Mouse (Mus musculus) thymus, postnatal 0 days (tissue): ENCODE measurements around the gene Dleu7. TPM values are rescaled to one million over a fixed set of nuclear protein-coding genes. Genes with fewer than 3 reads are reported as not detected.
A peak's percentile ranks its signal among the peaks of the same experiment; 100 is the strongest.

ENCODE experiments used
- DNase-seq: peaks from one replicate; pipeline ENCODE4 v3.0.0-alpha.2; 2015; ENCODE audit warnings: low spot score
- polyA plus RNA-seq: library from polyadenylated mRNA; unstranded; fragments of >200 nt; fragmentation: Nextera tagmentation; extraction: Ambion mirVana; gene quantifications from 2 replicates; pipeline ENCODE4 v1.2.1, GENCODE M21; 2015

The Dleu7 gene
- polyA plus RNA-seq, 1 experiment from 2014 or later = 6.4 TPM

- no peak for DNase-seq
Measured at GRCm38 (mm10) chr14:62288731-62289130, 4.1 kb downstream of the Dleu7 start.

GRCm38 (mm10) chr14:62282974-62283373 lies 9.9 kb downstream of the Dleu7 start:
- no peak for DNase-seq

- DNase-seq = no peak
Measured at GRCm38 (mm10) chr14:62273604-62274003, 19.2 kb downstream of the Dleu7 start.

- no peak for DNase-seq
Measured at GRCm38 (mm10) chr14:62270698-62271396, 22.0 kb downstream of the Dleu7 start.

- DNase-seq = no peak
Measured at GRCm38 (mm10) chr14:62258978-62259536, 33.8 kb downstream of the Dleu7 start.

GRCm38 (mm10) chr14:62258125-62258524 lies 34.7 kb downstream of the Dleu7 start:
- DNase-seq = no peak

- no peak for DNase-seq
Measured at GRCm38 (mm10) chr14:62256066-62256465, 36.8 kb downstream of the Dleu7 start.

GRCm38 (mm10) chr14:62254371-62254770 lies 38.5 kb downstream of the Dleu7 start:
- DNase-seq = no peak

- peak; percentile 77 for DNase-seq
Measured at GRCm38 (mm10) chr14:62251999-62252398, 40.8 kb downstream of the Dleu7 start.

- no peak for DNase-seq
Measured at GRCm38 (mm10) chr14:62250046-62250445, 42.8 kb downstream of the Dleu7 start.

GRCm38 (mm10) chr14:62249251-62249650 lies 43.6 kb downstream of the Dleu7 start:
- DNase-seq = no peak

- DNase-seq = no peak
Measured at GRCm38 (mm10) chr14:62248796-62249195, 44.1 kb downstream of the Dleu7 start.

- DNase-seq = no peak
Measured at GRCm38 (mm10) chr14:62248345-62248744, 44.5 kb downstream of the Dleu7 start.

- DNase-seq = no peak
Measured at GRCm38 (mm10) chr14:62245557-62245956, 47.3 kb downstream of the Dleu7 start.

- DNase-seq = no peak
Measured at GRCm38 (mm10) chr14:62243530-62243929, 49.3 kb downstream of the Dleu7 start.

GRCm38 (mm10) chr14:62235969-62236368 lies 56.9 kb downstream of the Dleu7 start:
- DNase-seq = no peak

- no peak for DNase-seq
Measured at GRCm38 (mm10) chr14:62235214-62235613, 57.6 kb downstream of the Dleu7 start.

GRCm38 (mm10) chr14:62230968-62231367 lies 61.9 kb downstream of the Dleu7 start:
- no peak for DNase-seq

GRCm38 (mm10) chr14:62227101-62227500 lies 65.7 kb downstream of the Dleu7 start:
- no peak for DNase-seq

GRCm38 (mm10) chr14:62226576-62227047 lies 66.2 kb downstream of the Dleu7 start:
- DNase-seq = peak; percentile 25
